Mouse (Mus musculus) lung, adult 2 months (tissue): ENCODE results near the gene Il6ra.

Source experiments
- CTCF ChIP-seq: fragments of 200-500 bp; IDR thresholded peaks from 2 replicates; pipeline ENCODE4 v1.5.1; 2011; ENCODE audit warnings: mild to moderate bottlenecking, low read length, control low read depth; ENCODE audit not compliant: insufficient read depth
- POLR2A ChIP-seq: fragments of 200-500 bp; IDR thresholded peaks from 2 replicates; pipeline ENCODE4 v1.6.1; 2011; ENCODE audit warnings: low read depth, mild to moderate bottlenecking, control low read depth, low read length, borderline replicate concordance; ENCODE audit errors: extremely low read depth

DNA sequence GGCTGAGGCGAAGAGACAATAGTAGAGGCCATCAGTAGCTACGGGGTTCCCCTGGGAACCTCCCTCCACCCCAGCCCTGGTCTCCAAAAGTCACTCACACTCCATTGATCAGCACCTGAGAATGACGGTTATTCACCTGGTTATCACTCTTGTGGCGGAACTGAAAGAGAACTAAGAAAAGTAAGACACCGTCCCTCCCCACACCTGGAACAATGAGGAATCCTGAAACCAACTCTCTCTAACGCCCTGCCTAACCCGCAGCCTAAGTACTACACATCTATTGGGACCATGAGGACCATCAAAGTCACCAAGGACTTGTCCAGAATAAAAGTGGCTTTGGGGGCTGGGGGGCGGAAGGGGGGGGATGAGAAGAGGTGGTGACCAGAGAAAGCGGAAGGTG, 44.9 kb upstream of the Il6ra start:
- TF ChIP-seq POLR2A = no peak
- no peak for TF ChIP-seq CTCF
